Comparison of ENCODE assay signal across 15 mouse cellular contexts in genomic region chr15:84238552-84238951, GRCm38 (mm10). TPM values are rescaled to one million over a fixed set of nuclear protein-coding genes. Genes with fewer than 3 reads are reported as not detected.
DNase-seq lines count a peak whose midpoint lies in the region; ATAC-seq and TF ChIP-seq lines count a peak whose summit lies in the region.
"Had no signal": no experiment of that assay in that cellular context is flagged by ENCODE, and none has a peak within 500 bp of the region (broad histone marks: within the 10 kb centered on the region; RNA-seq: fewer than 3 reads in every experiment).

No protein-coding gene starts in this region.

- intact Hi-C loops in left cerebral cortex, postnatal 10 days (cut with DNase I), result no loop called here

- peak overlapping the region; percentile 44; the same call in 1 of the 2 replicates for H3K27ac ChIP-seq in hindbrain, embryonic 13.5 days
- H3K27ac ChIP-seq in hindbrain, embryonic 11.5 days (ENCODE audit: low read depth, low read length), result no peak overlapping the region
- H3K27ac ChIP-seq in forebrain, postnatal 0 days (ENCODE audit: low read depth, low read length), result no peak overlapping the region
- no peak overlapping the region for H3K27ac ChIP-seq in limb, embryonic 14.5 days (replicated peaks; ENCODE audit: low read depth, low read length)
- H3K27ac ChIP-seq: left cerebral cortex, adult 2 months had no signal

- no peak for TF ChIP-seq CTCF in brain, embryonic 14.5 days (IDR thresholded peaks at IDR 0.05; ENCODE audit: borderline replicate concordance, extremely low read depth, insufficient read depth, insufficient read length)
- no peak for TF ChIP-seq CTCF in forebrain, postnatal 0 days (IDR thresholded peaks at IDR 0.05; ENCODE audit: low read depth)

- H3K4me3 ChIP-seq in hindbrain, embryonic 13.5 days, result no peak overlapping the region
- H3K4me3 ChIP-seq in hindbrain, embryonic 11.5 days (ENCODE audit: low read depth, low read length), result no peak overlapping the region
- H3K4me3 ChIP-seq in forebrain, postnatal 0 days (ENCODE audit: low read depth, low read length), result no peak overlapping the region
- no peak overlapping the region for H3K4me3 ChIP-seq in limb, embryonic 14.5 days (replicated peaks; ENCODE audit: low read length)
- H3K4me3 ChIP-seq: left cerebral cortex, adult 2 months had no signal

- TF ChIP-seq POLR2A in brain, embryonic 14.5 days (IDR thresholded peaks at IDR 0.05; ENCODE audit: borderline replicate concordance, extremely low read depth, insufficient read depth, insufficient read length, poor library complexity, severe bottlenecking), result no peak
- no peak for TF ChIP-seq POLR2A in limb, embryonic 14.5 days (IDR thresholded peaks at IDR 0.05; ENCODE audit: borderline replicate concordance, extremely low read depth, insufficient read depth, insufficient read length)

- no peak for ATAC-seq in hindbrain, embryonic 13.5 days (ENCODE audit: low FRiP score)
- ATAC-seq in hindbrain, embryonic 11.5 days (ENCODE audit: low FRiP score), result no peak
- no peak for ATAC-seq in forebrain, postnatal 0 days
- no peak for ATAC-seq in limb, embryonic 14.5 days (ENCODE audit: low FRiP score, low read depth)
- ATAC-seq in monocyte, adult 5-6 weeks (replicated peaks; ENCODE audit: insufficient number of reproducible peaks, low FRiP score, low TSS enrichment, poor library complexity, severe bottlenecking), result no peak

- H3K9me3 ChIP-seq in hindbrain, embryonic 13.5 days, result no peaks in the 10 kb centered on the region
- H3K9me3 ChIP-seq in hindbrain, embryonic 11.5 days (ENCODE audit: control insufficient read depth, low read length), result no peaks in the 10 kb centered on the region
- no peaks in the 10 kb centered on the region for H3K9me3 ChIP-seq in forebrain, postnatal 0 days (ENCODE audit: low read length)
- no peaks in the 10 kb centered on the region for H3K9me3 ChIP-seq in limb, embryonic 14.5 days (ENCODE audit: control insufficient read depth, low read length)

- no peak for DNase-seq in hindbrain, embryonic 11.5 days (ENCODE audit: low spot score)
- peak; percentile 67 for DNase-seq in brain, embryonic 14.5 days (ENCODE audit: low read depth)
- no peak for DNase-seq in forebrain, postnatal 0 days
- DNase-seq in limb, embryonic 14.5 days (ENCODE audit: low spot score), result no peak
- no peak for DNase-seq in layer of hippocampus, adult 11-12 months (ENCODE audit: low spot score)
- no peak for DNase-seq in left cerebral cortex, postnatal 10 days (ENCODE audit: extremely low spot score in 1 of 2, low spot score in 2 of 2)
- DNase-seq: adrenal gland, postnatal 25 days; cerebellum, adult 18-20 months; kidney, adult 18-20 months; lung, adult 18-20 months; thymus, postnatal 4 days had no signal

- no peaks in the 10 kb centered on the region for H3K36me3 ChIP-seq in hindbrain, embryonic 13.5 days
- no peaks in the 10 kb centered on the region for H3K36me3 ChIP-seq in hindbrain, embryonic 11.5 days (ENCODE audit: control insufficient read depth, insufficient read depth, low read length)
- no peaks in the 10 kb centered on the region for H3K36me3 ChIP-seq in forebrain, postnatal 0 days (ENCODE audit: insufficient read depth)
- no peaks in the 10 kb centered on the region for H3K36me3 ChIP-seq in limb, embryonic 14.5 days (ENCODE audit: control insufficient read depth, insufficient read depth, low read length)

- 31% methylated on average over 15 of the region's 15 CpGs for WGBS in hindbrain, embryonic 13.5 days
- WGBS in hindbrain, embryonic 11.5 days, result 37% methylated on average over 15 of the region's 15 CpGs
- 15% methylated on average over 15 of the region's 15 CpGs for WGBS in forebrain, postnatal 0 days
- 20% methylated on average over 15 of the region's 15 CpGs for WGBS in limb, embryonic 14.5 days

- H3K4me1 ChIP-seq in hindbrain, embryonic 13.5 days (replicated peaks), result peaks cover 39% of the 10 kb centered on the region
- peaks cover 2% of the 10 kb centered on the region; the same call in 1 of the 2 replicates for H3K4me1 ChIP-seq in hindbrain, embryonic 11.5 days (replicated peaks; ENCODE audit: control insufficient read depth, insufficient read depth, low read length)
- H3K4me1 ChIP-seq in forebrain, postnatal 0 days (ENCODE audit: insufficient read depth), result peaks cover 7% of the 10 kb centered on the region
- H3K4me1 ChIP-seq in limb, embryonic 14.5 days (ENCODE audit: control insufficient read depth, insufficient read depth, low read length), result peaks cover 12% of the 10 kb centered on the region

- peak overlapping the region; percentile 39 for H3K4me2 ChIP-seq in hindbrain, embryonic 13.5 days
- no peak overlapping the region for H3K4me2 ChIP-seq in hindbrain, embryonic 11.5 days (replicated peaks; ENCODE audit: low read depth, low read length)
- H3K4me2 ChIP-seq in forebrain, postnatal 0 days (ENCODE audit: low read depth), result peak overlapping the region; percentile 27
- peak overlapping the region; percentile 8; the same call in 1 of the 2 replicates for H3K4me2 ChIP-seq in limb, embryonic 14.5 days (replicated peaks; ENCODE audit: low read depth, low read length, severe bottlenecking)

- H3K9ac ChIP-seq in hindbrain, embryonic 13.5 days, result peak overlapping the region; percentile 24; the same call in 1 of the 2 replicates
- no peak overlapping the region for H3K9ac ChIP-seq in hindbrain, embryonic 11.5 days (ENCODE audit: low read depth, low read length)
- no peak overlapping the region for H3K9ac ChIP-seq in forebrain, postnatal 0 days
- no peak overlapping the region for H3K9ac ChIP-seq in limb, embryonic 14.5 days (ENCODE audit: low read depth, low read length, severe bottlenecking)
- H3K9ac ChIP-seq: heart, embryonic 12.5 days had no signal

- 0 out of 2 replicates have a peak, but pooled peaks cover 10% of the 10 kb centered on the region for H3K27me3 ChIP-seq in hindbrain, embryonic 13.5 days
- no peaks in the 10 kb centered on the region for H3K27me3 ChIP-seq in hindbrain, embryonic 11.5 days (ENCODE audit: control insufficient read depth, insufficient read depth, low read length)
- H3K27me3 ChIP-seq in forebrain, postnatal 0 days (ENCODE audit: insufficient read depth, low read length), result no peaks in the 10 kb centered on the region
- H3K27me3 ChIP-seq in limb, embryonic 14.5 days (ENCODE audit: control insufficient read depth, insufficient read depth, low read length), result no peaks in the 10 kb centered on the region
- H3K27me3 ChIP-seq: heart, embryonic 12.5 days had no signal

RNA-seq across cellular contexts. Expression of gene Parvb, which starts 6.7 kb away (rescaled TPM):
- 3.9 and 4.5 TPM in 2 replicates for polyA plus RNA-seq in hindbrain, embryonic 13.5 days (2015; fragmentation: Nextera tagmentation; extraction: Ambion mirVana)
- 9.4 and 9.5 TPM in 2 replicates for polyA plus RNA-seq in hindbrain, embryonic 11.5 days (2014; fragmentation: Nextera tagmentation; extraction: Ambion mirVana)
- 11.5 and 19.3 TPM in 2 replicates for polyA plus RNA-seq in brain, embryonic 14.5 days (2012; rRNA removed)
- total RNA-seq in forebrain, postnatal 0 days (2014; rRNA removed), result 3.8 and 9.4 TPM in 2 replicates
- 2.7 and 4.3 TPM in 2 replicates for polyA plus RNA-seq in forebrain, postnatal 0 days (2015; fragmentation: Nextera tagmentation; extraction: Ambion mirVana)
- polyA plus RNA-seq in limb, embryonic 14.5 days (2012; rRNA removed), result 13.5 and 14.0 TPM in 2 replicates
- 2.4 and 2.6 TPM in 2 replicates for polyA plus RNA-seq in limb, embryonic 14.5 days (2014; fragmentation: Nextera tagmentation; extraction: Ambion mirVana)
- total RNA-seq in left cerebral cortex, postnatal 10 days (2021), result 10 to 100 TPM; 28.2 to 30.5 TPM
- 6.7 to 45.7 TPM (median 7.8 TPM) in 3 replicates for total RNA-seq in monocyte, adult 5-6 weeks (2017)

RNA-seq across cellular contexts. Expression of gene Samm50, which starts 46.5 kb away (rescaled TPM):
- 77.1 and 77.2 TPM in 2 replicates for polyA plus RNA-seq in hindbrain, embryonic 13.5 days (2015; fragmentation: Nextera tagmentation; extraction: Ambion mirVana)
- 66.7 and 74.5 TPM in 2 replicates for polyA plus RNA-seq in hindbrain, embryonic 11.5 days (2014; fragmentation: Nextera tagmentation; extraction: Ambion mirVana)
- 18.7 and 30.8 TPM in 2 replicates for polyA plus RNA-seq in brain, embryonic 14.5 days (2012; rRNA removed)
- total RNA-seq in forebrain, postnatal 0 days (2014; rRNA removed), result 36.6 and 37.2 TPM in 2 replicates
- 88.3 and 93.8 TPM in 2 replicates for polyA plus RNA-seq in forebrain, postnatal 0 days (2015; fragmentation: Nextera tagmentation; extraction: Ambion mirVana)
- 22.2 and 29.1 TPM in 2 replicates for polyA plus RNA-seq in limb, embryonic 14.5 days (2012; rRNA removed)
- polyA plus RNA-seq in limb, embryonic 14.5 days (2014; fragmentation: Nextera tagmentation; extraction: Ambion mirVana), result 71.2 and 71.8 TPM in 2 replicates
- 10 to 100 TPM; 93.8 to 94.3 TPM for total RNA-seq in left cerebral cortex, postnatal 10 days (2021)
- total RNA-seq in monocyte, adult 5-6 weeks (2017), result 27.7 to 36.4 TPM (median 29.5 TPM) in 3 replicates
